Mouse (Mus musculus) neural tube, embryonic 11.5 days (tissue): Measurements from ENCODE around the gene Krtap6-5. TPM values are rescaled to one million over a fixed set of nuclear protein-coding genes. Genes with fewer than 3 reads are reported as not detected.
"Not testable (repeated sequence)": the region's sequence is repeated elsewhere in the genome, so short reads cannot be mapped to it uniquely, and the experiment has no call there.

ENCODE experiments used
- ATAC-seq: fragments of 200-750 bp; cut with Nextera tagmentation; 2 replicates; pipeline ENCODE4 v1.8.0; 2017; ENCODE audit warnings: moderate number of reproducible peaks, mild to moderate bottlenecking, moderate TSS enrichment, moderate library complexity; ENCODE audit not compliant: insufficient read depth, low FRiP score, low TSS enrichment
- DNase-seq: peaks from one replicate; pipeline ENCODE4 v3.0.0-alpha.2; 2015; ENCODE audit warnings: low spot score
- H3K27ac ChIP-seq: fragments of 300-500 bp; sonication (generic); 2 replicates; pipeline ENCODE4 v1.5.1; 2014; ENCODE audit warnings: low read depth, mild to moderate bottlenecking, low read length
- H3K27me3 ChIP-seq: fragments of 300-500 bp; sonication (generic); 2 replicates; pipeline ENCODE4 v1.6.1; 2014; ENCODE audit warnings: mild to moderate bottlenecking, low read length, mixed read lengths; ENCODE audit not compliant: control insufficient read depth, insufficient read depth
- H3K36me3 ChIP-seq: fragments of 300-500 bp; sonication (generic); 2 replicates; pipeline ENCODE4 v1.6.1; 2014; ENCODE audit warnings: mild to moderate bottlenecking, low read length, moderate library complexity, mixed read lengths; ENCODE audit not compliant: control insufficient read depth, insufficient read depth
- H3K4me1 ChIP-seq: fragments of 300-500 bp; sonication (generic); 2 replicates; pipeline ENCODE4 v1.6.1; 2014; ENCODE audit warnings: low read length, mixed read lengths; ENCODE audit not compliant: control insufficient read depth, insufficient read depth
- H3K4me2 ChIP-seq: fragments of 300-500 bp; sonication (generic); 2 replicates; pipeline ENCODE4 v1.6.1; 2014; ENCODE audit warnings: low read depth, mild to moderate bottlenecking, moderate library complexity
- H3K4me3 ChIP-seq: fragments of 300-500 bp; sonication (generic); 2 replicates; pipeline ENCODE4 v1.5.1; 2014; ENCODE audit warnings: low read depth, low read length
- H3K9ac ChIP-seq: fragments of 300-500 bp; sonication (generic); 2 replicates; pipeline ENCODE4 v1.6.1; 2014; ENCODE audit warnings: mild to moderate bottlenecking, low read length
- H3K9me3 ChIP-seq: fragments of 300-500 bp; sonication (generic); 2 replicates; pipeline ENCODE4 v1.6.1; 2016; ENCODE audit warnings: low read length; ENCODE audit not compliant: control insufficient read depth
- WGBS: fragments of 180-500 bp; shearing (Covaris S2); extraction: QIAGEN DNeasy Blood & Tissue Kit; methylation state at CpG from one replicate; pipeline ENCODE4 v1.1.7; 2014; 5-methylcytosine and 5-hydroxymethylcytosine counted together
- polyA plus RNA-seq: library from polyadenylated mRNA; unstranded; fragments of >200 nt; fragmentation: Nextera tagmentation; extraction: Ambion mirVana; gene quantifications from 2 replicates; pipeline ENCODE4 v1.2.1, GENCODE M21; 2014

Krtap6-5 gene
- not detected in 2 replicates for polyA plus RNA-seq

DNA sequence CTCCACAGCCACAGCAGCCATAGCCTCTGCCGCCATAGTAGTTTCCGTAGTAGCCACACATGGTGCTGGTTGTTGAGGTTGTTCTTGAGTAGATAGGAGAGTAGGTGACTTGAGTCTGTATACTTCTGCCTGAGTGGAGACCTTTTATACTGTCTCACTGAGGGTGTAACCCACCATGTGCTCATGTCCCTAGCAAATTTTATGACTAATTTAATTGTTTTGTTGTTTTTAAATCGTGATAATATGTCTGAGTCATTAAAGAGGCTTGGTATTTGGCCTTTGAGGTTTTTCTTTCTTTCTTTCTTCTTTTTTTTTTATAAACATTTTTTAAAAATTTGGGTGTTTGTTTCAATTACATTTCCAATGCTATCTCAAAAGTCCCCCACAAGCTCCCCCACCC, at the start of gene Krtap6-5:
Krtap6-5 (minus strand) TSS at position 101 of the 400 bp plus-strand sequence.
- DNase-seq = no peak
- ATAC-seq = no peak
- no peak within 1 kb of the TSS for H3K4me2 ChIP-seq
- no peaks in the 10 kb centered on the region for H3K4me1 ChIP-seq
- no peak within 1 kb of the TSS for H3K27ac ChIP-seq
- WGBS = 95% methylated on average over 3 of the region's 3 CpGs
- no peaks in the 10 kb centered on the region for H3K9me3 ChIP-seq
- no peak within 1 kb of the TSS for H3K9ac ChIP-seq
- no peaks in the 10 kb centered on the region for H3K36me3 ChIP-seq
- no peak within 1 kb of the TSS for H3K4me3 ChIP-seq
- no peaks in the 10 kb centered on the region for H3K27me3 ChIP-seq

DNA sequence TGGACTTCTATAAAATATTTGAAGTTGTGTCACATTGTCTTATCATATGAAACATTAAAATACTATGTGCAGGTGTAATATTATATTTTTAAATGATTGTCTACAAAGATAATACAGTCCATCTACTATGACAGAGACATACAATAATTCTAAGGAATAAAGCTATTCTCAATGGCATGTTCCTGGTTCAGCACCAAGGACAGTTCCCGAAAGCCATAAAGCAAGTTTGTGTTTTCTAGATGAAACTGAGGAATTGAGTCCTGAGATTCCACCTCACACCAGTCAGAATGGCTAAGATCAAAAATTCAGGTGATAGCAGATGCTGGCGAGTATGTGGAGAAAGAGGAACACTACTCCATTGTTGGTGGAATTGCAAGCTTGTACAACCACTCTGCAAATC, 23.4 kb upstream of the Krtap6-5 start:
- H3K4me1 ChIP-seq, H3K9me3 ChIP-seq, H3K27me3 ChIP-seq, H3K4me3 ChIP-seq, ATAC-seq, H3K36me3 ChIP-seq, H3K27ac ChIP-seq, H3K4me2 ChIP-seq, H3K9ac ChIP-seq: not testable (repeated sequence)
- DNase-seq = peak; percentile 14
- whole genome bisulfite sequencing = 69% methylated on average over 2 of the region's 2 CpGs

DNA sequence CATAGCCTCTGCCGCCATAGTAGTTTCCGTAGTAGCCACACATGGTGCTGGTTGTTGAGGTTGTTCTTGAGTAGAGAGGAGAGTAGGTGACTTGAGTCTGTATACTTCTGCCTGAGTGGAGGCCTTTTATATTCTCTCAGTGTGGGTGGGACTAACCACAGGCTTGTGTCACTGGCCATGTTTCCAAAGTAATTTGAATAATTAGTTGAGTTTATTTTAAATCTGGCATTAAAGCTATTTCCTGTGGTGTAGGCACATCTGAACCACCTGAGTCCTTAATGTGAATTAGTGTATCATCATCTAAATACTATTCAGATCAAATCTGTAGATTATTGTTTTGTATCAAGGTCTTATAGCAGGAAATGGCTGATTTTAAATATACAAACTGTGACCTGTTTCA, 16.2 kb upstream of the Krtap6-5 start, which contains the start of gene 1110025L11Rik:
1110025L11Rik (minus strand) TSS at position 101 of the 400 bp plus-strand sequence.
- not testable (repeated sequence) for H3K4me3 ChIP-seq, DNase-seq, H3K4me2 ChIP-seq, H3K9ac ChIP-seq, H3K27me3 ChIP-seq, ATAC-seq, H3K4me1 ChIP-seq, H3K27ac ChIP-seq, H3K36me3 ChIP-seq, H3K9me3 ChIP-seq
- WGBS = no CpG with 5 or more reads among the region's 2 CpGs

DNA sequence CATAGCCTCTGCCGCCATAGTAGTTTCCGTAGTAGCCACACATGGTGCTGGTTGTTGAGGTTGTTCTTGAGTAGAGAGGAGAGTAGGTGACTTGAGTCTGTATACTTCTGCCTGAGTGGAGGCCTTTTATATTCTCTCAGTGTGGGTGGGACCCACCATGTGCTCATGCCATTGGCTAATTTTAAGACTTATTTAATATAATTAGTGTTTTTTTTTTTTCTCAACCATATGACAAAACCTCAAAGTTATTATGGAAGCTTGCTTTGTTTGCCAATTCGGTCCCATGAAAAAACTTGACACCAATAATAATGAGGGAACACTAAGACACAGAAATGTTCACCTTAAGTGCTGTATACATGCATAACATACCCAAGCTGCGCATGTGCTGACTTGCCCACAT, 6.3 kb downstream of the Krtap6-5 start, which contains the start of gene Gm10228:
Gm10228 (minus strand) TSS at position 101 of the 400 bp plus-strand sequence.
- not testable (repeated sequence) for H3K9ac ChIP-seq, H3K4me1 ChIP-seq, DNase-seq, H3K4me3 ChIP-seq, ATAC-seq, H3K4me2 ChIP-seq, H3K27me3 ChIP-seq, H3K9me3 ChIP-seq, H3K36me3 ChIP-seq, H3K27ac ChIP-seq
- 95% methylated on average over 2 of the region's 4 CpGs for WGBS

DNA sequence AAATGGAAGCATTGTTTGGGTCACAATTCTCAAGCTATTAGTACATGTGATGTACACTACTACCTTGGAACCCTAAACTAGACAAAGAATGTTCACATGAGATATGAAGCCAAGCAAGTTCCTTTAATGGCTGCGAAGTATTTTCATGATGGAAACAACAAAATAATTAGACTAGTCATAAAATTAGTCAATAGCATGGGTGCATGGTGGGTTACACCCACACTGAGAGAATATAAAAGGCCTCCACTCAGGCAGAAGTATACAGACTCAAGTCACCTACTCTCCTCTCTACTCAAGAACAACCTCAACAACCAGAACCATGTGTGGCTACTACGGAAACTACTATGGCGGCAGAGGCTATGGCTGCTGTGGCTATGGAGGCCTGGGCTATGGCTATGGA, 16.3 kb downstream of the Krtap6-5 start, which contains the start of gene Krtap6-1:
Krtap6-1 (plus strand) TSS at position 301 of the 400 bp plus-strand sequence.
- not testable (repeated sequence) for H3K4me3 ChIP-seq, DNase-seq, H3K9me3 ChIP-seq, ATAC-seq, H3K4me1 ChIP-seq, H3K36me3 ChIP-seq, H3K27me3 ChIP-seq, H3K27ac ChIP-seq, H3K4me2 ChIP-seq, H3K9ac ChIP-seq
- 94% methylated on average over 3 of the region's 3 CpGs for WGBS

DNA sequence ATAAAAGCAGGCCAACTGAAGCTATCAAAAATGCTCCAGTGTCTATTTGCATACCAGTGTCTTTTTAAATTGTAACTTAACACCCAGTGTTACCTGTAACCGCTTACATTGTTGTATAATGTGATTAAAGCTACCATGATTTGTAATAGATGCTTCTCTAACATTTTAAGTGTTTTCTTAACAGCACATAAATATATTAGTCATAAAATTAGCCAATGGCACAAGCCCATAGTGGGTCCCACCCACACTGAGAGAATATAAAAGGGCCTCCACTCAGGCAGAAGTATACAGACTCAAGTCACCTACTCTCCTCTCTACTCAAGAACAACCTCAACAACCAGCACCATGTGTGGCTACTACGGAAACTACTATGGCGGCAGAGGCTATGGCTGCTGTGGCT, 32.7 kb downstream of the Krtap6-5 start, which contains the start of gene Gm10229:
Gm10229 (plus strand) TSS at position 301 of the 400 bp plus-strand sequence.
- 93% methylated on average over 1 of the region's 3 CpGs for WGBS
- H3K9me3 ChIP-seq = not testable (repeated sequence)

DNA sequence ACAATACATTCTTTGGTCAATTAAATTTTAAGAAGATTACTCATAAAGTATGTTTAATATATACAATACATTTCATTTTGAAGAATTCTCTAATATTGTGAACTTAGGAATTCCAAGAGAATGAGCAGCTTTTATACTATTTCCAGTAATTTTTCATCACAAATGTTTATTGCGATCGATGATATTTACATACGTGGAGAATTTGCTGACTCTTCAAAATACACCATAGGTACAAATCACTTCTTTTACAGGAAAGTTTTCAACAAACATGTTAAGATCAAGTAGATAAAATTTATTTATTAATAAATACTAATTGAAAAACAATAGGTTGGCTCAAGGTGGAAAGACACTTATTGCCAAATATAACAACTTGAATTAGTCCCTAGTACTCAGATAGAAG, 33.7 kb downstream of the Krtap6-5 start:
- H3K4me3 ChIP-seq = no peak overlapping the region
- no peak overlapping the region for H3K4me2 ChIP-seq
- no peak overlapping the region for H3K27ac ChIP-seq
- H3K36me3 ChIP-seq = no peaks in the 10 kb centered on the region
- no peaks in the 10 kb centered on the region for H3K9me3 ChIP-seq
- no peaks in the 10 kb centered on the region for H3K4me1 ChIP-seq
- H3K9ac ChIP-seq = no peak overlapping the region
- DNase-seq (no peak), ATAC-seq (no peak)
- H3K27me3 ChIP-seq = no peaks in the 10 kb centered on the region
- 95% methylated on average over 3 of the region's 3 CpGs for WGBS

More for the DNA sequence above, 32.7 kb downstream of the Krtap6-5 start, which contains the start of gene Gm10229:
- H3K27me3 ChIP-seq, H3K27ac ChIP-seq, H3K4me1 ChIP-seq, DNase-seq, H3K4me2 ChIP-seq, ATAC-seq, H3K4me3 ChIP-seq, H3K9ac ChIP-seq, H3K36me3 ChIP-seq: not testable (repeated sequence)

DNA sequence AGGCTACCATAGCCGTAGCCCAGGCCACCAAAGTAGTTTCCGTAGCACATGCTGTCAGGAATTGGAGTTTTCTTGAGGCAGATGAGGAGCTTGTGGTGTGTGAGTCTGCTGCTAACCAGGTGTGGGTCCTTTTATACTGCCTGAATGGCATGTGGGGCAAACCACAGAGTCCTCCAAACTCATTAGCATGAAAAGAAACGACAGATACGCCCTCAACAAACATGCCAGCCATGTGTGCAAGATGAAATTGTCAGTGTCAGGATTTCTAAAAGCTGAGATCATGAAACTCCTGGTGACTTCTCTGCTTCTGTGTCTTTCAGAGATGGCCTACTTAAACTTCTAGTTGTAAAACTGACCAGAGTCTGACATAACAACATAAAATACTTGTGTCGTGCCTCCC, 37.0 kb downstream of the Krtap6-5 start, which contains the start of gene Krtap22-2:
Krtap22-2 (minus strand) TSS at position 101 of the 400 bp plus-strand sequence.
- no peak within 1 kb of the TSS for H3K27ac ChIP-seq
- DNase-seq (no peak), ATAC-seq (no peak)
- no peaks in the 10 kb centered on the region for H3K4me1 ChIP-seq
- H3K27me3 ChIP-seq = no peaks in the 10 kb centered on the region
- H3K36me3 ChIP-seq = no peaks in the 10 kb centered on the region
- H3K9ac ChIP-seq = no peak within 1 kb of the TSS
- H3K4me2 ChIP-seq = no peak within 1 kb of the TSS
- H3K4me3 ChIP-seq = no peak within 1 kb of the TSS
- WGBS = 81% methylated on average over 5 of the region's 5 CpGs
- no peaks in the 10 kb centered on the region for H3K9me3 ChIP-seq
